Mouse (Mus musculus): Measurements from ENCODE around the gene Arhgef3.

The Arhgef3 gene

GRCm38 (mm10) chr14:27310559-27311242, 196.0 kb downstream of the Arhgef3 start:
- no peak for DNase-seq (ENCODE audit: low read depth, low spot score)

- no peak for DNase-seq (ENCODE audit: low read depth, low spot score)
These were observed 197.7 kb downstream of the Arhgef3 start for GRCm38 (mm10) chr14:27312380-27312779.

GRCm38 (mm10) chr14:27315737-27316136, 201.0 kb downstream of the Arhgef3 start:
- DNase-seq (ENCODE audit: low read depth, low spot score): no peak

- no peak for DNase-seq (ENCODE audit: low read depth, low spot score)
These were observed 202.4 kb downstream of the Arhgef3 start for GRCm38 (mm10) chr14:27317146-27317545.

GRCm38 (mm10) chr14:27319386-27319785, 204.7 kb downstream of the Arhgef3 start:
- no peak for DNase-seq (ENCODE audit: low read depth, low spot score)

- no peak for DNase-seq (ENCODE audit: low read depth, low spot score)
These were observed 207.3 kb downstream of the Arhgef3 start for GRCm38 (mm10) chr14:27322041-27322440.

- no peak for DNase-seq (ENCODE audit: low read depth, low spot score)
These were observed 210.0 kb downstream of the Arhgef3 start for GRCm38 (mm10) chr14:27324689-27325088.

- no peak for DNase-seq (ENCODE audit: low read depth, low spot score)
These were observed 210.8 kb downstream of the Arhgef3 start for GRCm38 (mm10) chr14:27325537-27325936.

- DNase-seq (ENCODE audit: low read depth, low spot score): no peak
These were observed 213.2 kb downstream of the Arhgef3 start for GRCm38 (mm10) chr14:27327862-27328261.

- no peak for DNase-seq (ENCODE audit: low read depth, low spot score)
These were observed 214.3 kb downstream of the Arhgef3 start for GRCm38 (mm10) chr14:27328952-27329351.

- no peak for DNase-seq (ENCODE audit: low read depth, low spot score)
These were observed 216.9 kb downstream of the Arhgef3 start for GRCm38 (mm10) chr14:27331490-27332035.

GRCm38 (mm10) chr14:27332359-27332987, 217.8 kb downstream of the Arhgef3 start:
- DNase-seq (ENCODE audit: low read depth, low spot score): no peak

GRCm38 (mm10) chr14:27335331-27336207, 220.9 kb downstream of the Arhgef3 start:
- DNase-seq (ENCODE audit: low read depth, low spot score): peak; percentile 74

- no peak for DNase-seq (ENCODE audit: low read depth, low spot score)
These were observed 221.8 kb downstream of the Arhgef3 start for GRCm38 (mm10) chr14:27336208-27337114.

- no peak for DNase-seq (ENCODE audit: low read depth, low spot score)
These were observed 222.5 kb downstream of the Arhgef3 start for GRCm38 (mm10) chr14:27337156-27337555.

- peak; percentile 59 for DNase-seq (ENCODE audit: low read depth, low spot score)
These were observed 223.5 kb downstream of the Arhgef3 start for GRCm38 (mm10) chr14:27338034-27338708.

- DNase-seq (ENCODE audit: low read depth, low spot score): no peak
These were observed 226.2 kb downstream of the Arhgef3 start for GRCm38 (mm10) chr14:27340682-27341415.

- DNase-seq (ENCODE audit: low read depth, low spot score): no peak
These were observed 226.8 kb downstream of the Arhgef3 start for GRCm38 (mm10) chr14:27341486-27341885.

- no peak for DNase-seq (ENCODE audit: low read depth, low spot score)
These were observed 227.8 kb downstream of the Arhgef3 start for GRCm38 (mm10) chr14:27342451-27342850.
